Mouse (Mus musculus): Measurements from ENCODE around the gene Plpp1. TPM values are rescaled to one million over a fixed set of nuclear protein-coding genes. Genes with fewer than 3 reads are reported as not detected.
A peak's percentile ranks its signal among the peaks of the same experiment; 100 is the strongest.

The Plpp1 gene
- polyA plus RNA-seq, 1 experiment: 102 TPM

GRCm38 (mm10) chr13:112838562-112839232 is 38.1 kb downstream of the Plpp1 start:
- WGBS: 69% methylated on average over 6 of the region's 6 CpGs

DNA sequence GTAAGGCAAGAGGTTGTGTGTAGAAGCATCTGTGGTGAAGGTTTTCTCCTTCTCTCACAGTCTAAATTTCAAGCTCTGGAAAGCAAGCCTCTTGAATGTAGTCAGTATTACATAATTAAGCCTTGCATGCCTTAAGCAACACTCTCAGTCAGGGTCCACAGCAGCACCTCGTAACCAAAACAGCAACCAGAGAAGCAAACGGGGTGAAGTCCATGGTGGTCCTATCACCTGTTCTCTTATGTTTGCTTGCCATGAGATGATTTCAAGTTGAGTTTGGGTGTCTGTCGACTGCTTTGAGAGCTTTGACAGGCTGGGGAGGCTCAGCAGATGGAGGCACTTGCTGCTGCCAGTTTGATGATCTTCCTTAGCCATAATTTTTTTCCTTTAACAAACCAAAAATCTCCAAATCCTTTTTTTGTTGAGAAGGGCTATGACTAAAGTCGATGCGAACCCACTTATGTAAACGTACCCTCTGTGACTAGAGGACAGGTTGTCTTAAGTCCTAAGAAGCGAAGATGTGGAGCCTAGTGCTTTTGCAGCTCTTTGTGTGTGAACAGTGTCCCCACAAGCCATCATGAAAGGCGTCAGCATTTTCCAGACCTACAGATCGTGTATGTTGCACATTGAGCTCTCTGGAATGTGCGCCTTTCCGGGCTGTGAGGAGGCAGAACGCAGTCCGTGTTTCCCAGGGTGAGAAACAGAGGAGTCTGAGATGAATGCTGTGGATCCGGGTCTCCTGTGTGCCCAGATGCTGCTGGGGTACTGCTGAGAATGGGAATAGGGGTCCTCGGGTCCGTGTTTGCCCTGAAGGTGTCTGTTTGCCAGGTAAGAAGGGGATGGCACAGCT is 39.9 kb downstream of the Plpp1 start:
- H3K27me3 ChIP-seq (ENCODE audit: control insufficient read depth, insufficient read depth, low read length): no peaks in the 10 kb centered on the region
- 89% methylated on average over 16 of the region's 16 CpGs for WGBS
- TF ChIP-seq POLR2A (IDR thresholded peaks at IDR 0.05; ENCODE audit: low read depth, low read length) (no peak), CTCF (IDR thresholded peaks at IDR 0.05; ENCODE audit: extremely low read depth, insufficient read length, insufficient replicate concordance, low read depth, low read length) (no peak)

More at GRCm38 (mm10) chr13:112838562-112839232, 38.1 kb downstream of the Plpp1 start:
- Histone ChIP-seq H3K27ac (ENCODE audit: insufficient read depth, low read depth, low read length) (no peak overlapping the region), H3K4me1 (ENCODE audit: control insufficient read depth, insufficient read depth, insufficient read length, low read length) (peaks cover 10% of the 10 kb centered on the region; the same call in 1 of the 2 replicates), H3K36me3 (ENCODE audit: control insufficient read depth, insufficient read depth, low read length) (peaks cover 5% of the 10 kb centered on the region; the same call in 1 of the 2 replicates), H3K4me3 (ENCODE audit: low read depth, low read length) (no peak overlapping the region), H3K27me3 (ENCODE audit: control insufficient read depth, insufficient read depth, low read length) (no peaks in the 10 kb centered on the region)
- no peak for TF ChIP-seq POLR2A (IDR thresholded peaks at IDR 0.05; ENCODE audit: low read depth, low read length)
- no peak for TF ChIP-seq CTCF (IDR thresholded peaks at IDR 0.05; ENCODE audit: extremely low read depth, insufficient read length, insufficient replicate concordance, low read depth, low read length)

GRCm38 (mm10) chr13:112845931-112846330 is 45.3 kb downstream of the Plpp1 start:
- WGBS: 94% methylated on average over 3 of the region's 3 CpGs
- peaks cover 6% of the 10 kb centered on the region; the same call in 1 of the 2 replicates for H3K4me1 ChIP-seq (ENCODE audit: control insufficient read depth, insufficient read depth, insufficient read length, low read length)
- TF ChIP-seq CTCF (IDR thresholded peaks at IDR 0.05; ENCODE audit: extremely low read depth, insufficient read length, insufficient replicate concordance, low read depth, low read length): no peak
- no peak for TF ChIP-seq POLR2A (IDR thresholded peaks at IDR 0.05; ENCODE audit: low read depth, low read length)
- H3K27me3 ChIP-seq (ENCODE audit: control insufficient read depth, insufficient read depth, low read length): no peaks in the 10 kb centered on the region
- peaks cover 12% of the 10 kb centered on the region for H3K36me3 ChIP-seq (ENCODE audit: control insufficient read depth, insufficient read depth, low read length)
- no peak overlapping the region for H3K27ac ChIP-seq (ENCODE audit: insufficient read depth, low read depth, low read length)
- H3K4me3 ChIP-seq (ENCODE audit: low read depth, low read length): no peak overlapping the region

More for the DNA sequence above, 39.9 kb downstream of the Plpp1 start:
- Histone ChIP-seq H3K27ac (ENCODE audit: insufficient read depth, low read depth, low read length) (no peak overlapping the region), H3K36me3 (ENCODE audit: control insufficient read depth, insufficient read depth, low read length) (peaks cover 12% of the 10 kb centered on the region), H3K4me1 (ENCODE audit: control insufficient read depth, insufficient read depth, insufficient read length, low read length) (peaks cover 8% of the 10 kb centered on the region; the same call in 1 of the 2 replicates), H3K4me3 (ENCODE audit: low read depth, low read length) (no peak overlapping the region)

DNA sequence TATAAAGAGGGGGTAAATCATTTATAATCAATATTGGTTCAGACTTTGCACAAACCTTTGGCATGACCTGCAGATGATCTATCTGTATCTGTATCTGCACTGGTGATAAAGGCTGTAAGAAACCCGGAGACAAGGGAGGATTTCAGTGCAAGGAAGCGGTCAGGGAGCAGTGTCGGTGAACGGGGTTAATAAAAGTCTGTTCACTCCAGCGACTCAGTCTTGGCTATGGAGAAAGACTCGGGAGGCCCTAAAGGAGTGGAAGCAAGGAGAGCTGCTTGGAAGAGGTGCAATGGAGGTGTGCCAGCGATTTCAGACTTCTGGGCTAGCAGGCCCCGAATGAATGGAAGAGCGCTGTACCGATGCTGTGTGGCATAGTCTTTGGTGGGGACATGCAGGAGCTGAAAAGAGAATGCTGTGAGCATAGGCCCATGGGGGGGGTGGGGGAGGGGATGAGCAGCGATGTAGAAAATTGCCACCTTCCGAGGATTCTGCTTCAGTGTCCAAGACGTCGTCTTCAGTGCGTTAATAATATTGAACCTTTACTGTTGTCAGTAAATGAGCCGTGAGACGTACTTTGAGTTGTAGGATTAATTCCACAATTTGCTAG is 53.2 kb downstream of the Plpp1 start:
- peak overlapping the region; percentile 13; the same call in 1 of the 2 replicates for H3K4me3 ChIP-seq (ENCODE audit: low read depth, low read length)
- H3K36me3 ChIP-seq (ENCODE audit: control insufficient read depth, insufficient read depth, low read length): peaks cover 11% of the 10 kb centered on the region
- WGBS: 49% methylated on average over 17 of the region's 17 CpGs
- TF ChIP-seq CTCF (IDR thresholded peaks at IDR 0.05; ENCODE audit: extremely low read depth, insufficient read length, insufficient replicate concordance, low read depth, low read length) (no peak), POLR2A (IDR thresholded peaks at IDR 0.05; ENCODE audit: low read depth, low read length) (no peak)
- H3K27ac ChIP-seq (ENCODE audit: insufficient read depth, low read depth, low read length): peak overlapping the region; percentile 70
- no peaks in the 10 kb centered on the region for H3K27me3 ChIP-seq (ENCODE audit: control insufficient read depth, insufficient read depth, low read length)
- peaks cover 15% of the 10 kb centered on the region for H3K4me1 ChIP-seq (ENCODE audit: control insufficient read depth, insufficient read depth, insufficient read length, low read length)

DNA sequence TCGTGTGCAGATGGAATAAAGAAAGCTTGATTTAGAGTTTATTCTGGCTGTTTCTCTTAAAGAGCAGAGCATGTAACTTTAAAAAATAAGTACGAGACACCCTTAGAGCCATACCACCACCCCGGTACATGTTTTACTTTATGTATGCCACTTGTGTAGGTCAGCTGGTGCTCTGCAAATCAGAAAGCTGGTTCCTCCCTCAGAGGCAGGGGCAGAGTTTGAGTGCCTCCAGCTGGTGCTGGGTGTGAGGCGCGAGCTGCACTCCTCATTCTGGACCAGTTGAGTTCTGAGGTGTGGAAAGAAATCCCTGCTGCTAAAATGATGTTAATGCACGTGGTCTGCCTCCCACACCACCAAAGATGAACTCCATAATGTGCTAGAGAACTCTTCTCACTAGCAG is 53.8 kb downstream of the Plpp1 start:
- Histone ChIP-seq H3K36me3 (ENCODE audit: control insufficient read depth, insufficient read depth, low read length) (peaks cover 13% of the 10 kb centered on the region), H3K27me3 (ENCODE audit: control insufficient read depth, insufficient read depth, low read length) (no peaks in the 10 kb centered on the region), H3K27ac (ENCODE audit: insufficient read depth, low read depth, low read length) (peak overlapping the region; percentile 76), H3K4me1 (ENCODE audit: control insufficient read depth, insufficient read depth, insufficient read length, low read length) (peaks cover 15% of the 10 kb centered on the region), H3K4me3 (ENCODE audit: low read depth, low read length) (no peak overlapping the region)
- TF ChIP-seq POLR2A (IDR thresholded peaks at IDR 0.05; ENCODE audit: low read depth, low read length): no peak
- peak; percentile 14; the same call in 1 of the 2 replicates for TF ChIP-seq CTCF (IDR thresholded peaks at IDR 0.05; ENCODE audit: extremely low read depth, insufficient read length, insufficient replicate concordance, low read depth, low read length)
- 69% methylated on average over 6 of the region's 6 CpGs for WGBS

DNA sequence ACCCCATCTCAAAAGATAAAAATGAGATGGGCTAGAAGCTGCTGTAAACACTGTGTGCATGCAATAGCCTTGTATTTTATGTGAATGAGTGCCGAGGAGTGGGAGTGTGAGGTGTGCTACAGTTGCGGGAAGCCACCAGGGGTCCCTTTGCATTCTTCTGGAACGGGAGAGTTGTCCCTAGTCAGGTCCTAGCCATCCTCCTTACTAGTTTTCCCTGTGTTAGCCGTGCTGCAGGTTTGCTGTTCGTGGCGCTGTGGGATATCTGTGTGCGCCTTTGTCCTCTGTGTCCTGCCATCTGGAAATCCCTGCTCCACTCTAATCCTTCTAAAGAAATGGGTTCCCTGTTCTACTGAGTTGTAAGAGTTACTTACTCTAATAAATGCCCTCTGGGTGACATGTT is 57.3 kb downstream of the Plpp1 start:
- H3K36me3 ChIP-seq (ENCODE audit: control insufficient read depth, insufficient read depth, low read length): peaks cover 27% of the 10 kb centered on the region
- H3K27ac ChIP-seq (ENCODE audit: insufficient read depth, low read depth, low read length): no peak overlapping the region
- peaks cover 10% of the 10 kb centered on the region for H3K4me1 ChIP-seq (ENCODE audit: control insufficient read depth, insufficient read depth, insufficient read length, low read length)
- H3K4me3 ChIP-seq (ENCODE audit: low read depth, low read length): no peak overlapping the region
- no peaks in the 10 kb centered on the region for H3K27me3 ChIP-seq (ENCODE audit: control insufficient read depth, insufficient read depth, low read length)
- TF ChIP-seq CTCF (IDR thresholded peaks at IDR 0.05; ENCODE audit: extremely low read depth, insufficient read length, insufficient replicate concordance, low read depth, low read length) (no peak), POLR2A (IDR thresholded peaks at IDR 0.05; ENCODE audit: low read depth, low read length) (no peak)
- WGBS: 92% methylated on average over 7 of the region's 7 CpGs

Data from small intestine, adult 2 months (tissue).